Comparison of ENCODE assay signal across 9 mouse cellular contexts in genomic region chr13:97242716-97243115, GRCm38 (mm10). TPM values are rescaled to one million over a fixed set of nuclear protein-coding genes. Genes with fewer than 3 reads are reported as not detected.
DNase-seq lines count a peak whose midpoint lies in the region; ATAC-seq lines count a peak whose summit lies in the region.
"Had no signal": no experiment of that assay in that cellular context is flagged by ENCODE, and none has a peak within 500 bp of the region (broad histone marks: within the 10 kb centered on the region; RNA-seq: fewer than 3 reads in every experiment).

No protein-coding gene starts in this region.

- peaks cover 29% of the 10 kb centered on the region for H3K36me3 ChIP-seq in kidney, embryonic 15.5 days
- peaks cover 33% of the 10 kb centered on the region for H3K36me3 ChIP-seq in hindbrain, embryonic 10.5 days
- peaks cover 30% of the 10 kb centered on the region for H3K36me3 ChIP-seq in midbrain, embryonic 12.5 days

- DNase-seq in kidney, postnatal 4 days, result no peak
- peak; percentile 55 for DNase-seq in adipocyte (ENCODE audit: low spot score)
- DNase-seq in hindbrain, embryonic 10.5 days (ENCODE audit: low spot score), result no peak
- DNase-seq in adrenal gland, adult 18-20 months (ENCODE audit: low spot score in 2 of 2), result no peak
- DNase-seq in natural killer cell, adult 2 months (ENCODE audit: low spot score in 2 of 2), result no peak
- DNase-seq in urinary bladder, postnatal 14 days (ENCODE audit: low spot score), result no peak

- peak overlapping the region; percentile 79 for H3K4me2 ChIP-seq in kidney, embryonic 15.5 days
- H3K4me2 ChIP-seq in midbrain, embryonic 12.5 days (replicated peaks), result peak overlapping the region; percentile 71

- H3K4me1 ChIP-seq in kidney, embryonic 15.5 days, result peaks cover 86% of the 10 kb centered on the region
- peaks cover 88% of the 10 kb centered on the region for H3K4me1 ChIP-seq in hindbrain, embryonic 10.5 days (replicated peaks)
- H3K4me1 ChIP-seq in midbrain, embryonic 12.5 days, result peaks cover 77% of the 10 kb centered on the region

- ATAC-seq in kidney, embryonic 15.5 days (replicated peaks; ENCODE audit: low FRiP score), result no peak
- ATAC-seq in midbrain, embryonic 12.5 days (ENCODE audit: low FRiP score, low read depth), result no peak
- ATAC-seq: Patski had no signal

- peak overlapping the region; percentile 75 for H3K4me3 ChIP-seq in kidney, embryonic 15.5 days (replicated peaks)
- peak overlapping the region; percentile 93 for H3K4me3 ChIP-seq in hindbrain, embryonic 10.5 days
- H3K4me3 ChIP-seq in midbrain, embryonic 12.5 days, result peak overlapping the region; percentile 93

- no peaks in the 10 kb centered on the region for H3K27me3 ChIP-seq in kidney, embryonic 15.5 days
- H3K27me3 ChIP-seq in hindbrain, embryonic 10.5 days (ENCODE audit: insufficient read depth, poor library complexity, severe bottlenecking), result peaks cover 22% of the 10 kb centered on the region
- H3K27me3 ChIP-seq in midbrain, embryonic 12.5 days, result peaks cover 18% of the 10 kb centered on the region
- H3K27me3 ChIP-seq: Patski had no signal

- peak overlapping the region; percentile 86 for H3K9ac ChIP-seq in kidney, embryonic 15.5 days
- H3K9ac ChIP-seq in midbrain, embryonic 12.5 days (replicated peaks), result peak overlapping the region; percentile 96

- WGBS in kidney, embryonic 15.5 days, result 6% methylated on average over 6 of the region's 6 CpGs
- WGBS in hindbrain, embryonic 10.5 days, result 7% methylated on average over 6 of the region's 6 CpGs
- WGBS in midbrain, embryonic 12.5 days, result 2% methylated on average over 6 of the region's 6 CpGs

- H3K9me3 ChIP-seq in kidney, embryonic 15.5 days (replicated peaks), result no peaks in the 10 kb centered on the region
- H3K9me3 ChIP-seq in hindbrain, embryonic 10.5 days, result no peaks in the 10 kb centered on the region
- no peaks in the 10 kb centered on the region for H3K9me3 ChIP-seq in midbrain, embryonic 12.5 days

- H3K27ac ChIP-seq in kidney, embryonic 15.5 days, result 0 out of 2 replicates have a peak overlapping the region, but pooled peaks have one; percentile 41
- H3K27ac ChIP-seq in hindbrain, embryonic 10.5 days, result peak overlapping the region; percentile 100
- peak overlapping the region; percentile 97 for H3K27ac ChIP-seq in midbrain, embryonic 12.5 days (replicated peaks)

RNA-seq across cellular contexts. Expression of gene Enc1, which starts 1.8 kb away (rescaled TPM):
- polyA plus RNA-seq in kidney, embryonic 15.5 days (2015; fragmentation: Nextera tagmentation; extraction: Ambion mirVana), result 12.0 and 15.1 TPM in 2 replicates
- 11.2 and 18.6 TPM in 2 replicates for polyA plus RNA-seq in hindbrain, embryonic 10.5 days (2016; fragmentation: Nextera tagmentation; extraction: Ambion mirVana)
- polyA plus RNA-seq in midbrain, embryonic 12.5 days (2016; fragmentation: Nextera tagmentation; extraction: Ambion mirVana), result 21.9 and 22.0 TPM in 2 replicates
- total RNA-seq in adrenal gland, adult 18-20 months (2021), result 10 to 100 TPM in 1 of 2 experiments, 1 to 10 TPM in 1; 6.2 to 10.6 TPM

RNA-seq across cellular contexts. Expression of gene Hexb, which starts 44.6 kb away (rescaled TPM):
- polyA plus RNA-seq in kidney, embryonic 15.5 days (2015; fragmentation: Nextera tagmentation; extraction: Ambion mirVana), result 34.6 and 36.7 TPM in 2 replicates
- 18.7 and 23.4 TPM in 2 replicates for polyA plus RNA-seq in hindbrain, embryonic 10.5 days (2016; fragmentation: Nextera tagmentation; extraction: Ambion mirVana)
- 23.8 and 24.2 TPM in 2 replicates for polyA plus RNA-seq in midbrain, embryonic 12.5 days (2016; fragmentation: Nextera tagmentation; extraction: Ambion mirVana)
- 10 to 100 TPM; 40.3 to 48.1 TPM for total RNA-seq in adrenal gland, adult 18-20 months (2021)

Comparison
In these comparisons a context has a peak if more than half of its experiments do, and no peak if none do; other contexts are left out.
1. H3K27ac ChIP-seq: peak in every context shown above with its lines; median percentile 100 in hindbrain, embryonic 10.5 days; 97 in midbrain, embryonic 12.5 days; 41 in kidney, embryonic 15.5 days.